Mouse (Mus musculus) neural tube, embryonic 13.5 days (tissue): ENCODE data around the gene Zkscan17. TPM values are rescaled to one million over a fixed set of nuclear protein-coding genes. Genes with fewer than 3 reads are reported as not detected.

Experiments
- ATAC-seq: fragments of 200-750 bp; cut with Nextera tagmentation; 2 replicates; pipeline ENCODE4 v1.8.0; 2017; ENCODE audit warnings: low read depth, mild to moderate bottlenecking, moderate TSS enrichment, moderate library complexity
- H3K27ac ChIP-seq: fragments of 300-500 bp; sonication (generic); replicated peaks from 2 replicates; pipeline ENCODE4 v1.5.1; 2015; ENCODE audit warnings: moderate library complexity, mild to moderate bottlenecking, inconsistent platforms
- H3K27me3 ChIP-seq: fragments of 300-500 bp; sonication (generic); 2 replicates; pipeline ENCODE4 v1.6.1; 2015; ENCODE audit warnings: mild to moderate bottlenecking, inconsistent platforms
- H3K36me3 ChIP-seq: fragments of 300-500 bp; sonication (generic); 2 replicates; pipeline ENCODE4 v1.6.1; 2015; ENCODE audit warnings: mild to moderate bottlenecking, inconsistent platforms
- H3K4me1 ChIP-seq: fragments of 300-500 bp; sonication (generic); replicated peaks from 2 replicates; pipeline ENCODE4 v1.6.1; 2015; ENCODE audit warnings: inconsistent platforms
- H3K4me2 ChIP-seq: fragments of 300-500 bp; sonication (generic); 2 replicates; pipeline ENCODE4 v1.6.1; 2015; ENCODE audit warnings: inconsistent platforms, mild to moderate bottlenecking, moderate library complexity
- H3K4me3 ChIP-seq: fragments of 300-500 bp; sonication (generic); 2 replicates; pipeline ENCODE4 v1.5.1; 2015; ENCODE audit warnings: mild to moderate bottlenecking, inconsistent platforms
- H3K9ac ChIP-seq: fragments of 300-500 bp; sonication (generic); 2 replicates; pipeline ENCODE4 v1.6.1; 2015; ENCODE audit warnings: moderate library complexity, mild to moderate bottlenecking, inconsistent platforms
- H3K9me3 ChIP-seq: fragments of 300-500 bp; sonication (generic); 2 replicates; pipeline ENCODE4 v1.6.1; 2016; ENCODE audit warnings: inconsistent platforms
- WGBS: fragments of 180-500 bp; shearing (Covaris S2); methylation state at CpG from one replicate; pipeline ENCODE4 v1.1.7; 2015; 5-methylcytosine and 5-hydroxymethylcytosine counted together
- polyA plus RNA-seq: library from polyadenylated mRNA; unstranded; fragments of >200 nt; fragmentation: Nextera tagmentation; extraction: Ambion mirVana; gene quantifications from 2 replicates; pipeline ENCODE4 v1.2.1, GENCODE M21; 2015

Gene Zkscan17
- polyA plus RNA-seq, 1 experiment from 2014 or later = 13.6 TPM

- Histone ChIP-seq H3K4me3 (no peak overlapping the region), H3K27ac (no peak overlapping the region), H3K4me2 (no peak overlapping the region), H3K27me3 (no peaks in the 10 kb centered on the region), H3K4me1 (no peaks in the 10 kb centered on the region), H3K36me3 (peaks cover 61% of the 10 kb centered on the region), H3K9ac (no peak overlapping the region), H3K9me3 (no peaks in the 10 kb centered on the region)
- 84% methylated on average over 8 of the region's 8 CpGs for WGBS
- no peak for ATAC-seq
Observed at GRCm38 (mm10) chr11:59486222-59486621, 40.3 kb downstream of the Zkscan17 start.

- Histone ChIP-seq H3K9me3 (no peaks in the 10 kb centered on the region), H3K9ac (no peak overlapping the region), H3K27ac (no peak overlapping the region), H3K4me3 (no peak overlapping the region), H3K4me1 (no peaks in the 10 kb centered on the region), H3K27me3 (no peaks in the 10 kb centered on the region), H3K4me2 (no peak overlapping the region), H3K36me3 (peaks cover 55% of the 10 kb centered on the region)
- 69% methylated on average over 2 of the region's 2 CpGs for WGBS
- no peak for ATAC-seq
Observed at GRCm38 (mm10) chr11:59485641-59486040, 40.9 kb downstream of the Zkscan17 start.

- Histone ChIP-seq H3K27me3 (no peaks in the 10 kb centered on the region), H3K36me3 (peaks cover 32% of the 10 kb centered on the region), H3K9me3 (no peaks in the 10 kb centered on the region), H3K4me3 (no peak overlapping the region), H3K4me1 (no peaks in the 10 kb centered on the region), H3K27ac (no peak overlapping the region), H3K9ac (no peak overlapping the region), H3K4me2 (no peak overlapping the region)
- WGBS = 15% methylated on average over 2 of the region's 2 CpGs
- ATAC-seq = no peak
Observed at GRCm38 (mm10) chr11:59483212-59483611, 43.3 kb downstream of the Zkscan17 start.

- 76% methylated on average over 6 of the region's 6 CpGs for WGBS
- no peak overlapping the region for H3K9ac ChIP-seq
- H3K36me3 ChIP-seq = no peaks in the 10 kb centered on the region
- no peak overlapping the region for H3K4me3 ChIP-seq
- no peak overlapping the region for H3K27ac ChIP-seq
- no peak overlapping the region for H3K4me2 ChIP-seq
- no peaks in the 10 kb centered on the region for H3K9me3 ChIP-seq
- ATAC-seq = no peak
- H3K27me3 ChIP-seq = no peaks in the 10 kb centered on the region; the same call in 1 of the 2 replicates
- no peaks in the 10 kb centered on the region for H3K4me1 ChIP-seq
Observed at GRCm38 (mm10) chr11:59477240-59477639, 49.3 kb downstream of the Zkscan17 start.

GRCm38 (mm10) chr11:59472326-59472677 is 54.2 kb downstream of the Zkscan17 start, which contains the start of gene Zfp867:
Zfp867 (minus strand) TSS chr11:59472474.
- peak within 1 kb of the TSS; percentile 88 for H3K4me2 ChIP-seq
- peaks cover 17% of the 10 kb centered on the region for H3K4me1 ChIP-seq
- H3K27ac ChIP-seq = peak within 1 kb of the TSS; percentile 72
- H3K9ac ChIP-seq = peak within 1 kb of the TSS; percentile 88
- WGBS = under 1% methylated on average over 19 of the region's 19 CpGs
- H3K4me3 ChIP-seq = peak within 1 kb of the TSS; percentile 75
- peak; percentile 88 for ATAC-seq
- no peaks in the 10 kb centered on the region for H3K9me3 ChIP-seq
- H3K27me3 ChIP-seq = no peaks in the 10 kb centered on the region; the same call in 1 of the 2 replicates
- H3K36me3 ChIP-seq = 0 out of 2 replicates have a peak, but pooled peaks cover 2% of the 10 kb centered on the region

- Histone ChIP-seq H3K4me3 (peak overlapping the region; percentile 75), H3K4me1 (peaks cover 17% of the 10 kb centered on the region), H3K9me3 (no peaks in the 10 kb centered on the region), H3K27me3 (no peaks in the 10 kb centered on the region; the same call in 1 of the 2 replicates), H3K27ac (peak overlapping the region; percentile 72), H3K9ac (peak overlapping the region; percentile 88), H3K4me2 (peak overlapping the region; percentile 88), H3K36me3 (0 out of 2 replicates have a peak, but pooled peaks cover 8% of the 10 kb centered on the region)
- WGBS = 6% methylated on average over 37 of the region's 37 CpGs
- ATAC-seq = peak; percentile 85
Observed at GRCm38 (mm10) chr11:59471413-59472325, 54.9 kb downstream of the Zkscan17 start.

GRCm38 (mm10) chr11:59460459-59460858 is 66.1 kb downstream of the Zkscan17 start:
- Histone ChIP-seq H3K27ac (no peak overlapping the region), H3K36me3 (peaks cover 86% of the 10 kb centered on the region), H3K9me3 (peaks cover 21% of the 10 kb centered on the region), H3K9ac (no peak overlapping the region), H3K27me3 (no peaks in the 10 kb centered on the region), H3K4me2 (no peak overlapping the region), H3K4me3 (no peak overlapping the region), H3K4me1 (no peaks in the 10 kb centered on the region)
- no peak for ATAC-seq
- WGBS = 100% methylated on average over 2 of the region's 2 CpGs

- H3K36me3 ChIP-seq = peaks cover 87% of the 10 kb centered on the region
- 60% methylated on average over 5 of the region's 5 CpGs for WGBS
Observed at GRCm38 (mm10) chr11:59458973-59459372, 67.6 kb downstream of the Zkscan17 start.

GRCm38 (mm10) chr11:59456891-59457290 is 69.7 kb downstream of the Zkscan17 start:
- no peak overlapping the region for H3K4me3 ChIP-seq
- ATAC-seq = no peak
- H3K27ac ChIP-seq = no peak overlapping the region
- no peaks in the 10 kb centered on the region for H3K27me3 ChIP-seq
- no peaks in the 10 kb centered on the region for H3K9me3 ChIP-seq
- peaks cover 76% of the 10 kb centered on the region for H3K36me3 ChIP-seq
- H3K4me1 ChIP-seq = 0 out of 2 replicates have a peak, but pooled peaks cover 2% of the 10 kb centered on the region
- no peak overlapping the region for H3K9ac ChIP-seq
- 95% methylated on average over 2 of the region's 2 CpGs for WGBS
- no peak overlapping the region for H3K4me2 ChIP-seq

More at GRCm38 (mm10) chr11:59458973-59459372, 67.6 kb downstream of the Zkscan17 start:
- no peak overlapping the region for H3K4me3 ChIP-seq
- no peaks in the 10 kb centered on the region for H3K4me1 ChIP-seq
- peaks cover 12% of the 10 kb centered on the region for H3K9me3 ChIP-seq
- no peak overlapping the region for H3K27ac ChIP-seq
- H3K9ac ChIP-seq = no peak overlapping the region
- H3K4me2 ChIP-seq = no peak overlapping the region
- no peaks in the 10 kb centered on the region for H3K27me3 ChIP-seq
- no peak for ATAC-seq

- H3K4me3 ChIP-seq = no peak overlapping the region
- no peak overlapping the region for H3K4me2 ChIP-seq
- H3K9me3 ChIP-seq = no peaks in the 10 kb centered on the region
- H3K9ac ChIP-seq = no peak overlapping the region
- H3K4me1 ChIP-seq = peaks cover 7% of the 10 kb centered on the region; the same call in 1 of the 2 replicates
- no peak overlapping the region for H3K27ac ChIP-seq
- no peak for ATAC-seq
- H3K36me3 ChIP-seq = peaks cover 72% of the 10 kb centered on the region
- WGBS = 98% methylated on average over 2 of the region's 2 CpGs
- no peaks in the 10 kb centered on the region for H3K27me3 ChIP-seq
Observed at GRCm38 (mm10) chr11:59456346-59456745, 70.2 kb downstream of the Zkscan17 start.

GRCm38 (mm10) chr11:59451086-59451485 is 75.5 kb downstream of the Zkscan17 start, which contains the start of gene Snap47:
Snap47 (minus strand) TSS chr11:59451186.
- Histone ChIP-seq H3K36me3 (peaks cover 31% of the 10 kb centered on the region), H3K4me3 (peak within 1 kb of the TSS; percentile 65), H3K27ac (peak within 1 kb of the TSS; percentile 88), H3K4me2 (peak within 1 kb of the TSS; percentile 85), H3K9ac (peak within 1 kb of the TSS; percentile 75), H3K9me3 (no peaks in the 10 kb centered on the region), H3K27me3 (no peaks in the 10 kb centered on the region), H3K4me1 (peaks cover 37% of the 10 kb centered on the region)
- no peak for ATAC-seq
- WGBS = 80% methylated on average over 4 of the region's 4 CpGs

GRCm38 (mm10) chr11:59450230-59450771 is 76.2 kb downstream of the Zkscan17 start:
- ATAC-seq = peak; percentile 74
- H3K27me3 ChIP-seq = no peaks in the 10 kb centered on the region
- H3K4me1 ChIP-seq = peaks cover 37% of the 10 kb centered on the region
- peak overlapping the region; percentile 65 for H3K4me3 ChIP-seq
- peak overlapping the region; percentile 75 for H3K9ac ChIP-seq
- peak overlapping the region; percentile 88 for H3K27ac ChIP-seq
- under 1% methylated on average over 38 of the region's 38 CpGs for WGBS
- H3K9me3 ChIP-seq = no peaks in the 10 kb centered on the region
- peaks cover 23% of the 10 kb centered on the region for H3K36me3 ChIP-seq
- peak overlapping the region; percentile 85 for H3K4me2 ChIP-seq
